Mouse (Mus musculus): ENCODE data around the gene Ptar1.
"Not testable (repeated sequence)": the region's sequence is repeated elsewhere in the genome, so short reads cannot be mapped to it uniquely, and the experiment has no call there.

Gene Ptar1

GRCm38 (mm10) chr19:23687296-23688021 is at the start of gene Ptar1:
Ptar1 (plus strand) TSS chr19:23687429.
- peak; percentile 91 for DNase-seq

GRCm38 (mm10) chr19:23643819-23644218 is 43.4 kb upstream of the Ptar1 start:
- DNase-seq = no peak

GRCm38 (mm10) chr19:23645347-23645746 is 41.9 kb upstream of the Ptar1 start:
- DNase-seq = no peak

DNA sequence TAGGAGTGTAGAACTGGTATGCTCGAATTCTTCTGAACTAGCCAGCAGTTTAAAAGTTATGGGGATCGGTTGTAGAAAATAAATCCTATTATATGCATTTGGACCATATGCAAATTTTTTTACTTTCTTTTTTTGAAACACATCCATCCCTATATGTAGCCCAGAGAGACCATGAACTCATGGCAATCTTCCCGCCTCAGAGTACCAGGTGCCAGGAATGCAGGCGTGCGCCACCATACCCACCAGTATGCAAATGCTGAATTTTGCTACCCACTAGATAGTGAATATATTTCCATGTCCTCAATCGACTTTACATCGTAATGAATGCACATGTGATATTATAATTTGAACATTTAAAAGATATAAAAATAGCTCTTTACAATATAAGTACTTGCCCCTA is 39.9 kb upstream of the Ptar1 start:
- DNase-seq = no peak

DNA sequence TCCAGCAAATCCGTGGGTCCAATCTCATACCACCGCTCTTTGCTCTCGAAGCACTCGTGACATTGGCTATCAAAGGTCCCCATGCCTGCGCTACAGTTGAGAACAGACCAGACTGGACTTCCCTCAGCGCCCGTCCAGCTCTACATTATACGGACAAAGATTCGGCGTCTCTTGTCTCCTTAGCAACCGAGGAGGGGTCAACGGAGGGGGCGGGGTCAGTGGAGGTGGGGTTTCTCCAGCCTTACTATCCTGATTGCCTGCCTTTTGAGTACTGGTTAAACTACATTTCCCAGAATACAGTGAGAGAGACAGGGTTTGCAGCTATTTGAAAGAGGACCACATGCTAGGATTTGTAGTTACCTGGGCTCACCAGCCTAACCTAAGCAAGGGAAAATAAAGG is 34.6 kb upstream of the Ptar1 start, which contains the start of gene 1700028P14Rik:
TSS of gene 1700028P14Rik (minus strand) at position 169 of the 400 bp plus-strand sequence.
- DNase-seq = peak; percentile 57

DNA sequence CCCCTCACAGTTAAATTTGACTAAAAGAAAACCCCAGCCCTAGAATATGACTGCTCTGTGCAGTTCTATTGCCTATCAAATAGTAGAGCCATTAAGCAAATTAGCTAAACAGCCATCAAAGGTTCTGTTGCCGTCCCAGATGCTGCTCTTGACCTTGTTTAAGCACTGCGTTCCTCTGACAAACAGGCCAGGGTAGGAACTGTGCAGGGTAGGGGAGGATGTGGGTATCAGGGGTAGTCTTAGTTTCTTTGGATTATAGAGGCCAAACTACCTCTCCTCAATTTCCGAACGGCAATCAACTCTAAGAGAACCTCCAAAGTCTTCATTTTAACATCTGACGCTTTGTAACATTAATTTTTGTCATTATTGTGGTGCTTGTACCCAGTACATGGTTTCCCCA is 34.1 kb upstream of the Ptar1 start:
- no peak for DNase-seq

- no peak for DNase-seq
Observed at GRCm38 (mm10) chr19:23657261-23657932, 29.8 kb upstream of the Ptar1 start.

GRCm38 (mm10) chr19:23658350-23658749 is 28.9 kb upstream of the Ptar1 start:
- no peak for DNase-seq

DNA sequence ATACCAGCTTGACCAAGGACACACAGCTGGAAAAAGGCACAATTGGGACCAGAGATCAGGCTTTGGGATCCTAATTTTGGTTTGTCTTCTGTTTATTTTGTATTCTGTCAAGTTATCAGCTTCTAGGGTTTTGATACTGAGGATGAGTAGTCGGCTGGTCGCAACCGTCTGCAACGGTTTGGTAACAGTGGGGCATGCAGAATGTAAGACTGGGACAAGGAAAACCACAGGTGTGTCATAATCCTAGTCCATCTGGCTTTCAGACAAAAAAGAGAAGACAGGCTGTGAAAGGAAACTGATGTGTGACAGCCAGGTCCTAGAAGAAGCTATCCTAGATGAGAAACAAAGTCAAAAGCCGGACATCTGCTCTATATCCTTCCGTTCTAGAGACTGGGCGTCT is 23.1 kb upstream of the Ptar1 start:
- DNase-seq = no peak

GRCm38 (mm10) chr19:23668142-23668655 is 19.0 kb upstream of the Ptar1 start:
- DNase-seq = no peak

DNA sequence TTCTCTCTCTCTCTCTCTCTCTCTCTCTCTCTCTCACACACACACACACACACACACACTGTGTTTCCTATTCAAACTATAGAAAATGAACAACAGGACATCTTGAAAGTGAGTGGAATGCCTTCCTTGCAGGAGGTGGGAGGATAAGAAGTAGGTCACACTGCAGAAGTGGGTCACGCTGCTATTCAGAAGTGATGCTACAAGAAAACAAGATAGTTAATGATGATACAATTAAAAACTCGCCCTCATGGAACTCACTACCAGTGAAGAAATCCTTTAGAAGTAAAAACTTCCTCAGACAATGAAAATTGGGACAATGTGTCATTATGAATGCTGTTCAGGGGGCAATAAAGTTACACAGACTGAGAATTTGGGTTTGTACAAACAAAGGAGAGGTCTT is 14.2 kb upstream of the Ptar1 start:
- DNase-seq = no peak

GRCm38 (mm10) chr19:23675656-23676055 is 11.6 kb upstream of the Ptar1 start:
- not testable (repeated sequence) for DNase-seq

GRCm38 (mm10) chr19:23686962-23687295 is 300 bp upstream of the Ptar1 start:
- no peak for DNase-seq

DNA sequence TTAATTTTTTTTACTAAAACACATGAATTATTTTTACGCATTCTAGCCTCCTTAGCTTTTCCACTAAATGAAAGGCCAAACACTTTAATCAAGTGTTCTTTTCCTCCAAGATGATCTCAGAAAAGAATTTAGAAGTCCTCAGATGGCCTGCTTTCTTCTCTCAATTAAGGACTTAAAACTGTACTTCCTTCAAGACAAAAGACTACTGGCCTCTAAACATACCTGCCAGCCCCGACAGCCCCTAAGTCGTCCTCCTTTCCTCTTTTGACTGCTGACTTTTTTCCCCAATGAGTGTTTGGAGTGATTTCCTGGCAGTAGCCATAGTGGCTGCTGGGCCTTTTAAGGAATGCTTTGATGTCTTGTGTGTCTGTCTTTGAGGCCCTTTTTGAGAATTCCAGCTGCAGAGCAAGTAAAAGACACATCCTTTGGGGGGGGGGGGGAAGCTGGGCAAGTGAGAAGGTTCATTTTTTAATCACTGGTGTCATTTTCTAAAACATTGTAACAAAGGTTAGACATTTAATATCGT is 1.3 kb downstream of the Ptar1 start:
- no peak for DNase-seq

DNA sequence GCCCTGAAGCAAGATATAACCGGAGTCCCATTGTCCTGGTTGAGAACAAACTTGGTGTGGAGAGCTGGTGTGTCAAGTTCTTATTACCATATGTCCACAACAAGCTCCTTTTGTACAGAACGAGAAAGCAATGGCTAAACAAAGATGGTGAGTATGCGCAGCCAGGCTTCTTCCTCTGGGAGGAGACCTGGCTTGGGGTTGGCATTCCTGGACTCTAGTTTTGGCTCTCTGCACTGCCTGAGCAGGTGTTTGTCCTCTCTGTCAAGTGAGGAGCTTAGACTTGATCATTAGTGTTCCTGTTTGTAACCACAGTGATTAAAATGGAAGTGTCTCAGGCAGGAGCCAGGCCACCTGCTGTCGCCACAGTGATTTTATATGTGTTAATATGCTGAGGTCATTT is 7.1 kb downstream of the Ptar1 start:
- no peak for DNase-seq

DNA sequence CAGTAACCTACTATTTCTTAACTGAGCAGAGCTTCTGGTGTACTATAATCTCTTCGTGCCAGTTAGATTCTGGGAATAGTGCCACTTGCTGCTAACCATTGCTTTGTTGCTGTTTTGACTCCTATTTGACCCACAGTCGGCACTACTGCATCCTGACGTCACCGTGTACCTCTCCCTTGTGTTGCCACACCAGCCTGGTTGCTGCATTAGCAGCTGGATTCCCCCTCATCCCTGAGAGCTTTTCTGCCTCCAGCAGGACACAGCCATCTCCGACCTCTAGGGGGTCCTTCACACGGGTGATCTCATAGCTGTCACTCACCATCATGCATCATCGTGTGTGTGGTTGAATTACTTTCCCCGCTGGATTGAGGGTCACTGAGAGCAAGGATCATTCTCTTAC is 10.6 kb downstream of the Ptar1 start:
- DNase-seq = no peak

DNA sequence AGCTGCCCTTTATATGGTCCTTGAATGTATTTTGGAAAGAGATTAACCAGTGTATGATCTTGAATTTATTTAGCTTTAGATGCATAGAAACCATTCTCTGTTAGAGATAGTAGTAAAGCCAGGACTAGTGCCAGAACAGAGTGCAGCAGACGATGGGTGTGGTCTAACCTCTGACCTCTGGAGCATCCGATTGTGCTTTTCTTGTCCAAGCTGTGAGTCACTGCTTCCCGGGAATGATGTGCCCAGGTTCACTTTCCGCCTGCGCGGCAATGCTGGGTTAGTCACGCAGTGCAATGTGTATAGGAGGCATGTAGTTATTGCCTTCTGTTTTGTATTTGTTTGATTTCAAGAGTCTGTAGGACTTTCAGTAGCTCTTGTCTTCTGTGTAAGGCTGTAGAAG is 11.1 kb downstream of the Ptar1 start:
- DNase-seq = no peak

- DNase-seq = no peak
Observed at GRCm38 (mm10) chr19:23699131-23699530, 11.9 kb downstream of the Ptar1 start.

GRCm38 (mm10) chr19:23702896-23703295 is 15.7 kb downstream of the Ptar1 start:
- no peak for DNase-seq

- DNase-seq = no peak
Observed at GRCm38 (mm10) chr19:23705383-23705782, 18.2 kb downstream of the Ptar1 start.

GRCm38 (mm10) chr19:23746506-23746905 is 59.3 kb downstream of the Ptar1 start:
- no peak for DNase-seq

DNA sequence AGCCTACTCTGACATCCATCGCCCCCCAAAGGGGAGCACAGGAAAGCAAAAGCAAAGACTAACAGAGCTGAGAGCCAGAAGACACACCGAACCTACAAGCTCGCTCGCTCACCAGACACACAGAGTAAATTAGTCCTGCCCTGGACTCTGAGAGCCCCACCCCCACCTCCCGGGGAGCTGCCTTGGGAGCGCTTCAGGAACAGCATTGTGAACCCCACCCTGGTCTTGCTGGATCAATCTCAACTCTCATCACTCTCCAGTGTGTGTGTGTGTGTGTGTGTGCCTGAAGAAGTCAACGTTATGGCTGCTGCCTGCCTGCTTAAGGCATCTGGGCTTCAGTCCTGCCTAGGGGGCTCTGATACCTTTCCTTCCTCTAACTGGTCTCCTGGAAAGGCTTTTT is 69.8 kb downstream of the Ptar1 start:
- peak; percentile 9 for DNase-seq

- peak; percentile 90 for DNase-seq
Observed at GRCm38 (mm10) chr19:23757961-23758553, 70.8 kb downstream of the Ptar1 start.

All from liver (tissue).